Mouse (Mus musculus): ENCODE measurements around the gene Sept9. TPM values are rescaled to one million over a fixed set of nuclear protein-coding genes. Genes with fewer than 3 reads are reported as not detected.
"Not testable (repeated sequence)": the region's sequence is repeated elsewhere in the genome, so short reads cannot be mapped to it uniquely, and the experiment has no call there.

Gene Sept9
- total RNA-seq, 2 experiments from 2014 or later, result 61.0 to 84.7 TPM

- no peak for DNase-seq (ENCODE audit: low spot score in 2 of 2)
- intact Hi-C loops (cut with DNase I), result loop anchor here (5.0 kb wide), 1 partner anchor 77 kb away; no protein-coding TSS in a partner anchor
These were observed 115.1 kb downstream of the Sept9 start for GRCm38 (mm10) chr11:117314520-117314919.

GRCm38 (mm10) chr11:117315309-117315708 is 115.8 kb downstream of the Sept9 start:
- intact Hi-C loops (cut with DNase I), result loop anchor here (5.0 kb wide), 1 partner anchor 42 kb away; no protein-coding TSS in a partner anchor
- peak in 1 of 2 experiments; percentile 43 for DNase-seq (ENCODE audit: low spot score in 2 of 2)

- intact Hi-C loops (cut with DNase I), result loop anchor here (5.0 kb wide), 1 partner anchor 41 kb away; no protein-coding TSS in a partner anchor
- peak in 1 of 2 experiments; percentile 43 for DNase-seq (ENCODE audit: low spot score in 2 of 2)
These were observed 117.2 kb downstream of the Sept9 start for GRCm38 (mm10) chr11:117316441-117317331.

GRCm38 (mm10) chr11:117317429-117318101 is 118.1 kb downstream of the Sept9 start:
- intact Hi-C loops (cut with DNase I), result loop anchor here (5.0 kb wide), 1 partner anchor 40 kb away; no protein-coding TSS in a partner anchor
- peak; percentile 34 to 45 for DNase-seq (ENCODE audit: low spot score in 2 of 2)

GRCm38 (mm10) chr11:117318202-117318601 is 118.7 kb downstream of the Sept9 start:
- intact Hi-C loops (cut with DNase I), result loop anchor here (5.0 kb wide), 1 partner anchor 39 kb away; no protein-coding TSS in a partner anchor
- no peak for DNase-seq (ENCODE audit: low spot score in 2 of 2)

GRCm38 (mm10) chr11:117318731-117319542 is 119.5 kb downstream of the Sept9 start:
- no peak for DNase-seq (ENCODE audit: low spot score in 2 of 2)
- intact Hi-C loops (cut with DNase I), result loop anchor here (5.0 kb wide), 1 partner anchor 38 kb away; no protein-coding TSS in a partner anchor

GRCm38 (mm10) chr11:117319543-117320335 is 120.3 kb downstream of the Sept9 start:
- DNase-seq (ENCODE audit: low spot score in 2 of 2), result no peak
- intact Hi-C loops (cut with DNase I), result loop anchor here (5.0 kb wide), 1 partner anchor 38 kb away; no protein-coding TSS in a partner anchor

GRCm38 (mm10) chr11:117320482-117320881 is 121.0 kb downstream of the Sept9 start:
- no peak for DNase-seq (ENCODE audit: low spot score in 2 of 2)
- intact Hi-C loops (cut with DNase I), result no loop called here

GRCm38 (mm10) chr11:117321311-117321971 is 122.0 kb downstream of the Sept9 start:
- DNase-seq (ENCODE audit: low spot score in 2 of 2), result no peak
- intact Hi-C loops (cut with DNase I), result no loop called here

- intact Hi-C loops (cut with DNase I), result no loop called here
- no peak for DNase-seq (ENCODE audit: low spot score in 2 of 2)
These were observed 122.8 kb downstream of the Sept9 start for GRCm38 (mm10) chr11:117322311-117322710.

GRCm38 (mm10) chr11:117322730-117323579 is 123.5 kb downstream of the Sept9 start:
- intact Hi-C loops (cut with DNase I), result no loop called here
- no peak for DNase-seq (ENCODE audit: low spot score in 2 of 2)

GRCm38 (mm10) chr11:117323976-117324574 is 124.6 kb downstream of the Sept9 start:
- intact Hi-C loops (cut with DNase I), result no loop called here
- no peak for DNase-seq (ENCODE audit: low spot score in 2 of 2)

- DNase-seq (ENCODE audit: low spot score in 2 of 2); intact Hi-C loops (cut with DNase I): not testable (repeated sequence)
These were observed 125.3 kb downstream of the Sept9 start for GRCm38 (mm10) chr11:117324718-117325117.

GRCm38 (mm10) chr11:117325131-117325467 is 125.6 kb downstream of the Sept9 start:
- no peak for DNase-seq (ENCODE audit: low spot score in 2 of 2)

GRCm38 (mm10) chr11:117325468-117326139 is 126.1 kb downstream of the Sept9 start:
- DNase-seq (ENCODE audit: low spot score in 2 of 2), result no peak
- intact Hi-C loops (cut with DNase I), result no loop called here

More at GRCm38 (mm10) chr11:117325131-117325467, 125.6 kb downstream of the Sept9 start:
- intact Hi-C loops (cut with DNase I), result no loop called here

- peak; percentile 43 to 69 for DNase-seq (ENCODE audit: low spot score in 2 of 2)
These were observed 126.8 kb downstream of the Sept9 start for GRCm38 (mm10) chr11:117326140-117326725.

More at GRCm38 (mm10) chr11:117326140-117326725, 126.8 kb downstream of the Sept9 start:
- intact Hi-C loops (cut with DNase I), result no loop called here

All from left cerebral cortex, postnatal 25 days (tissue).